Mouse (Mus musculus) testis, adult 2 months (tissue): Measurements from ENCODE around the gene Ccdc103. TPM values are rescaled to one million over a fixed set of nuclear protein-coding genes. Genes with fewer than 3 reads are reported as not detected.
A peak's percentile ranks its signal among the peaks of the same experiment; 100 is the strongest.

ENCODE experiments used
- H3K27ac ChIP-seq: fragments of 200-500 bp; 2 replicates; pipeline ENCODE4 v1.5.1; 2012; ENCODE audit warnings: low read depth, low read length; ENCODE audit not compliant: control insufficient read depth, insufficient read depth
- H3K27me3 ChIP-seq: fragments of 200-500 bp; 2 replicates; pipeline ENCODE4 v1.6.1; 2012; ENCODE audit warnings: mild to moderate bottlenecking, low read length, moderate library complexity; ENCODE audit not compliant: control insufficient read depth, insufficient read depth
- H3K36me3 ChIP-seq: fragments of 200-500 bp; 2 replicates; pipeline ENCODE4 v1.6.1; 2012; ENCODE audit warnings: mild to moderate bottlenecking, low read length; ENCODE audit not compliant: control insufficient read depth, insufficient read depth
- H3K4me1 ChIP-seq: fragments of 200-500 bp; 2 replicates; pipeline ENCODE4 v1.6.1; 2012; ENCODE audit warnings: low read length; ENCODE audit not compliant: control insufficient read depth, insufficient read depth
- H3K4me3 ChIP-seq: fragments of 200-500 bp; 2 replicates; pipeline ENCODE4 v1.5.1; 2012; ENCODE audit warnings: low read depth, mild to moderate bottlenecking, low read length, moderate library complexity, mixed read lengths; ENCODE audit not compliant: control insufficient read depth
- CTCF ChIP-seq: fragments of 200-500 bp; IDR thresholded peaks from 2 replicates; pipeline ENCODE4 v1.5.1; 2012; ENCODE audit warnings: low read depth, mild to moderate bottlenecking, inconsistent platforms, low read length, moderate library complexity; ENCODE audit not compliant: control insufficient read depth, insufficient read depth, insufficient replicate concordance
- POLR2A ChIP-seq: fragments of 200-500 bp; IDR thresholded peaks from 2 replicates; pipeline ENCODE4 v1.6.1; 2012; ENCODE audit warnings: low read depth, mild to moderate bottlenecking, inconsistent platforms, low read length, moderate library complexity; ENCODE audit not compliant: control insufficient read depth
- polyA plus RNA-seq: library from polyadenylated mRNA; depleted of rRNA; stranded (reverse); fragments of >200 nt; gene quantifications from 2 replicates; pipeline ENCODE4 v1.2.3, GENCODE M21; 2012

Ccdc103 gene
- polyA plus RNA-seq, 1 experiment: 19.8 TPM

GRCm38 (mm10) chr11:102890096-102890495 lies 9.1 kb downstream of the Ccdc103 start:
- Histone ChIP-seq H3K4me3 (no peak overlapping the region), H3K36me3 (no peaks in the 10 kb centered on the region), H3K4me1 (peaks cover 11% of the 10 kb centered on the region), H3K27me3 (no peaks in the 10 kb centered on the region), H3K27ac (no peak overlapping the region)
- TF ChIP-seq CTCF: no peak
- no peak for TF ChIP-seq POLR2A

- no peak overlapping the region for H3K27ac ChIP-seq
- peak; percentile 32; the same call in 1 of the 2 replicates for TF ChIP-seq CTCF
- peak; percentile 43; the same call in 1 of the 2 replicates for TF ChIP-seq POLR2A
- no peaks in the 10 kb centered on the region for H3K36me3 ChIP-seq
- H3K4me3 ChIP-seq: peak overlapping the region; percentile 70
- H3K27me3 ChIP-seq: no peaks in the 10 kb centered on the region
- H3K4me1 ChIP-seq: peaks cover 10% of the 10 kb centered on the region
These were observed 12.1 kb downstream of the Ccdc103 start for GRCm38 (mm10) chr11:102893015-102893651.

- no peaks in the 10 kb centered on the region for H3K27me3 ChIP-seq
- H3K4me1 ChIP-seq: peaks cover 10% of the 10 kb centered on the region
- TF ChIP-seq POLR2A (no peak), CTCF (no peak)
- H3K27ac ChIP-seq: no peak overlapping the region
- no peaks in the 10 kb centered on the region for H3K36me3 ChIP-seq
- H3K4me3 ChIP-seq: no peak overlapping the region
These were observed 13.7 kb downstream of the Ccdc103 start for GRCm38 (mm10) chr11:102894716-102895115.

DNA sequence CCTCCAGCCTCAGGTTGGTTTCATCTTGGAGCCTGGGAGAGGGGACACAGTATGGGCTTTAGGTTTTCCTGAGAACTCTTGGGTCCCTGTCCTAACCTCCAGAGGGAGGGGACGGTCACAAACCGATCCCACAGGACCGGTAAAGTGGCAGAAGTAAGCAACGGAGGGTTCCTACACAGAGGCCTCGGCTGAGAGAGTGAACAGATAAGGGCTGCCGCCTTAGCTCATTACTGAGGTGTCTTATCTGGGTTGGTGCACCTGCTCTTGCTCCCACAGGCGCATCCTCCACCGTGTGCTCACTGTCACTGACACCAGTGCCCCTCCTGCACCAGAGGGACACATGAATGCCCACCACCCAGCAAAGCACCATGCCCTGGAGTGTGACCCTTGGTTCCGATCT lies 14.8 kb downstream of the Ccdc103 start:
- Histone ChIP-seq H3K27me3 (no peaks in the 10 kb centered on the region), H3K4me3 (no peak overlapping the region), H3K4me1 (peaks cover 10% of the 10 kb centered on the region), H3K36me3 (no peaks in the 10 kb centered on the region), H3K27ac (no peak overlapping the region)
- TF ChIP-seq CTCF (no peak), POLR2A (no peak)

DNA sequence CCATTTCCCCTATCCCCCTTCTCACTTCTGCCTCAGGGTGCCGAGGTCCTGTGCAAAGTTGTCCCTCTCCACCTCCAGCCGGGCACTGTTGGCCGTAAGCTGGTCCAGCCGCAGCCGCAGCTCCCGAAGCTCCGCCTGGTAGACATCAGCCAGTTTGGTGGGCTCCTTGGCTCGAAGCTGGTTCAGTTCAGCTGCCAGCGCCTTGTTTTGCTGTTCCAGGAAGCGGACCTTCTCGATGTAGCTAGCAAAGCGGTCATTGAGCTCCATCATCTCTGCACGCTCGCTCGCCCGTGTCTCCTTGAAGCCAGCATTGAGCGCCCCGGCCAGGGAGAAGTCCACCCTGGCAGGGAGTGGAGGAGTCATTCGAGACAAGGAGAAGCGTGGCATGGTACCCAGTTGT lies 15.6 kb downstream of the Ccdc103 start:
- Histone ChIP-seq H3K4me1 (peaks cover 10% of the 10 kb centered on the region), H3K4me3 (no peak overlapping the region), H3K27ac (no peak overlapping the region), H3K27me3 (no peaks in the 10 kb centered on the region), H3K36me3 (no peaks in the 10 kb centered on the region)
- no peak for TF ChIP-seq CTCF

DNA sequence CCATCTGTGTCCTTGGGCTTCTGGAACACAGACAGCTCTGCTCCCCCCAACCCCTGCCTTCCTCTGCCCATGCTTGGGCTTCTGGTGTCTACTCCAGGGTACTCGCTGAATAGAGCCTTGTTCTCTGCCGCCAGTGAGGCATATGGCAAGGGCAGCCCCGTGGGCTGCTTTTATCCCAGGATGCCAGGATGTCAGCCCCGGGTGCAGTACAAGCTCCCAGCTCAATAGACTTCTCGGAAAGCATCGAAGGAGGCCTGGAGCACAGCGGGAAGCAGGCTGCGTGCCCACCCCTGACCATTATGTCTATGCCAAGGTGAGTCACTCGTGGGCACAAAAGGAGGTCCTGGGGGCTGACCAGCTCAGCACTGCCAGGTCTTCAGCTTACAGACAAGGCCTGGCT lies 17.4 kb downstream of the Ccdc103 start:
- Histone ChIP-seq H3K36me3 (no peaks in the 10 kb centered on the region), H3K4me3 (no peak overlapping the region), H3K27ac (no peak overlapping the region), H3K4me1 (peaks cover 7% of the 10 kb centered on the region), H3K27me3 (no peaks in the 10 kb centered on the region)
- TF ChIP-seq CTCF (no peak), POLR2A (no peak)

DNA sequence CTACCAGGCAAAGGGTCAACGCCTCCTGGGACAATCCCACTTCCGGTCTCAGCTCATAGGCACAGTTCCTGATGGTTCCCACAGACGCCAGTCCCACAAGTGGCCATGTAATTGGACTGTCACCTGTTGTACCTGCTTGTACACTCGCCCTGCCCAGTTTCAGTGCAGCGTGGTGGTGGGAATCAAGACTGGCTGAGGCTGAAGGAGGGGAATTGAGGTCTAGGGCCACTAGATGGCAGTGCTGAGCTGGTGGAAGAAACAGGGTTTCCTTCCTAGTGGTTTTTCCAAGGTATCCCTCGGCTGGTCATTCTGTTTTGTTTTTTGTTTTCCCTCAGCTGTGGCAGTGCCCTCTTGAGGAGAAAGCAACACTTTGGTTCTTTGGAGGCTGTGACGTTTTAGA lies 19.8 kb downstream of the Ccdc103 start, which contains the start of gene Gfap:
Gene Gfap (minus strand): TSS at position 150 of the 400 bp plus-strand sequence.
- H3K36me3 ChIP-seq: no peaks in the 10 kb centered on the region
- H3K27ac ChIP-seq: no peak within 1 kb of the TSS
- no peak within 1 kb of the TSS for H3K4me3 ChIP-seq
- no peaks in the 10 kb centered on the region for H3K27me3 ChIP-seq
- TF ChIP-seq POLR2A (no peak), CTCF (peak; percentile 84; the same call in 1 of the 2 replicates)
- H3K4me1 ChIP-seq: 0 out of 2 replicates have a peak, but pooled peaks cover 2% of the 10 kb centered on the region
